Mouse (Mus musculus): ENCODE measurements around the gene Cdkal1. TPM values are rescaled to one million over a fixed set of nuclear protein-coding genes. Genes with fewer than 3 reads are reported as not detected.

Cdkal1 gene
- polyA plus RNA-seq, 1 experiment from 2014 or later, result 8.7 TPM

- Histone ChIP-seq H3K9ac (replicated peaks) (no peak overlapping the region), H3K4me2 (ENCODE audit: low read depth, low read length) (no peak overlapping the region), H3K9me3 (ENCODE audit: low read length) (no peaks in the 10 kb centered on the region), H3K4me3 (ENCODE audit: low read depth, low read length) (no peak overlapping the region), H3K36me3 (replicated peaks; ENCODE audit: insufficient read depth, low read length) (no peaks in the 10 kb centered on the region), H3K27ac (ENCODE audit: low read depth) (no peak overlapping the region), H3K4me1 (ENCODE audit: insufficient read depth) (no peaks in the 10 kb centered on the region), H3K27me3 (ENCODE audit: insufficient read depth, low read length) (no peaks in the 10 kb centered on the region)
- no peak for ATAC-seq
- 48% methylated on average over 3 of the region's 3 CpGs for WGBS (ENCODE audit: insufficient replicate concordance)
- no peak for DNase-seq
- TF ChIP-seq CTCF (IDR thresholded peaks at IDR 0.05; ENCODE audit: low read depth) (no peak), EP300 (IDR thresholded peaks at IDR 0.05; ENCODE audit: low read depth) (no peak)
These were observed 570.4 kb downstream of the Cdkal1 start for GRCm38 (mm10) chr13:29285058-29285457.

- Histone ChIP-seq H3K9me3 (ENCODE audit: low read length) (no peaks in the 10 kb centered on the region), H3K9ac (replicated peaks) (no peak overlapping the region), H3K36me3 (replicated peaks; ENCODE audit: insufficient read depth, low read length) (no peaks in the 10 kb centered on the region), H3K4me3 (ENCODE audit: low read depth, low read length) (no peak overlapping the region), H3K4me2 (ENCODE audit: low read depth, low read length) (no peak overlapping the region), H3K27me3 (ENCODE audit: insufficient read depth, low read length) (no peaks in the 10 kb centered on the region), H3K27ac (ENCODE audit: low read depth) (no peak overlapping the region), H3K4me1 (ENCODE audit: insufficient read depth) (0 out of 2 replicates have a peak, but pooled peaks cover 3% of the 10 kb centered on the region)
- DNase-seq (no peak), ATAC-seq (no peak)
- TF ChIP-seq EP300 (IDR thresholded peaks at IDR 0.05; ENCODE audit: low read depth) (no peak), CTCF (IDR thresholded peaks at IDR 0.05; ENCODE audit: low read depth) (no peak)
- WGBS (ENCODE audit: insufficient replicate concordance), result 61% methylated on average over 6 of the region's 6 CpGs
These were observed 573.9 kb downstream of the Cdkal1 start for GRCm38 (mm10) chr13:29281556-29281955.

- no peaks in the 10 kb centered on the region for H3K9me3 ChIP-seq (ENCODE audit: low read length)
- ATAC-seq (no peak), DNase-seq (no peak)
- 57% methylated on average over 4 of the region's 4 CpGs for WGBS (ENCODE audit: insufficient replicate concordance)
- H3K27ac ChIP-seq (ENCODE audit: low read depth), result no peak overlapping the region
- 0 out of 2 replicates have a peak, but pooled peaks cover 3% of the 10 kb centered on the region for H3K4me1 ChIP-seq (ENCODE audit: insufficient read depth)
- H3K9ac ChIP-seq (replicated peaks), result no peak overlapping the region
- no peaks in the 10 kb centered on the region for H3K27me3 ChIP-seq (ENCODE audit: insufficient read depth, low read length)
- H3K4me2 ChIP-seq (ENCODE audit: low read depth, low read length), result no peak overlapping the region
- no peak for TF ChIP-seq CTCF (IDR thresholded peaks at IDR 0.05; ENCODE audit: low read depth)
- no peak for TF ChIP-seq EP300 (IDR thresholded peaks at IDR 0.05; ENCODE audit: low read depth)
- no peaks in the 10 kb centered on the region for H3K36me3 ChIP-seq (replicated peaks; ENCODE audit: insufficient read depth, low read length)
- no peak overlapping the region for H3K4me3 ChIP-seq (ENCODE audit: low read depth, low read length)
These were observed 577.3 kb downstream of the Cdkal1 start for GRCm38 (mm10) chr13:29278156-29278555.

- H3K27ac ChIP-seq (ENCODE audit: low read depth), result no peak overlapping the region
- 0 out of 2 replicates have a peak, but pooled peaks cover 3% of the 10 kb centered on the region for H3K4me1 ChIP-seq (ENCODE audit: insufficient read depth)
- no peaks in the 10 kb centered on the region for H3K9me3 ChIP-seq (ENCODE audit: low read length)
- H3K4me3 ChIP-seq (ENCODE audit: low read depth, low read length), result no peak overlapping the region
- no peak for TF ChIP-seq CTCF (IDR thresholded peaks at IDR 0.05; ENCODE audit: low read depth)
- TF ChIP-seq EP300 (IDR thresholded peaks at IDR 0.05; ENCODE audit: low read depth), result no peak
- no peaks in the 10 kb centered on the region for H3K27me3 ChIP-seq (ENCODE audit: insufficient read depth, low read length)
- DNase-seq (no peak), ATAC-seq (no peak)
- H3K4me2 ChIP-seq (ENCODE audit: low read depth, low read length), result no peak overlapping the region
- no peak overlapping the region for H3K9ac ChIP-seq (replicated peaks)
- 80% methylated on average over 11 of the region's 11 CpGs for WGBS (ENCODE audit: insufficient replicate concordance)
- H3K36me3 ChIP-seq (replicated peaks; ENCODE audit: insufficient read depth, low read length), result no peaks in the 10 kb centered on the region
These were observed 581.2 kb downstream of the Cdkal1 start for GRCm38 (mm10) chr13:29274296-29274695.

GRCm38 (mm10) chr13:29273693-29274221 is 581.7 kb downstream of the Cdkal1 start:
- H3K9ac ChIP-seq (replicated peaks), result no peak overlapping the region
- H3K4me3 ChIP-seq (ENCODE audit: low read depth, low read length), result no peak overlapping the region
- DNase-seq (no peak), ATAC-seq (no peak)
- H3K9me3 ChIP-seq (ENCODE audit: low read length), result no peaks in the 10 kb centered on the region
- WGBS (ENCODE audit: insufficient replicate concordance), result 55% methylated on average over 4 of the region's 4 CpGs
- H3K27me3 ChIP-seq (ENCODE audit: insufficient read depth, low read length), result no peaks in the 10 kb centered on the region
- TF ChIP-seq CTCF (IDR thresholded peaks at IDR 0.05; ENCODE audit: low read depth) (no peak), EP300 (IDR thresholded peaks at IDR 0.05; ENCODE audit: low read depth) (no peak)
- H3K4me2 ChIP-seq (ENCODE audit: low read depth, low read length), result no peak overlapping the region
- no peak overlapping the region for H3K27ac ChIP-seq (ENCODE audit: low read depth)
- H3K4me1 ChIP-seq (ENCODE audit: insufficient read depth), result 0 out of 2 replicates have a peak, but pooled peaks cover 3% of the 10 kb centered on the region
- H3K36me3 ChIP-seq (replicated peaks; ENCODE audit: insufficient read depth, low read length), result no peaks in the 10 kb centered on the region

GRCm38 (mm10) chr13:29271451-29271850 is 584.0 kb downstream of the Cdkal1 start:
- H3K4me1 ChIP-seq (ENCODE audit: insufficient read depth), result no peaks in the 10 kb centered on the region
- no peak overlapping the region for H3K4me2 ChIP-seq (ENCODE audit: low read depth, low read length)
- ATAC-seq, result no peak
- no peak overlapping the region for H3K4me3 ChIP-seq (ENCODE audit: low read depth, low read length)
- H3K27ac ChIP-seq (ENCODE audit: low read depth), result no peak overlapping the region
- no peaks in the 10 kb centered on the region for H3K9me3 ChIP-seq (ENCODE audit: low read length)
- no peak for TF ChIP-seq EP300 (IDR thresholded peaks at IDR 0.05; ENCODE audit: low read depth)
- no peak for TF ChIP-seq CTCF (IDR thresholded peaks at IDR 0.05; ENCODE audit: low read depth)
- H3K27me3 ChIP-seq (ENCODE audit: insufficient read depth, low read length), result no peaks in the 10 kb centered on the region
- DNase-seq, result no peak
- H3K9ac ChIP-seq (replicated peaks), result no peak overlapping the region
- no peaks in the 10 kb centered on the region for H3K36me3 ChIP-seq (replicated peaks; ENCODE audit: insufficient read depth, low read length)

Measured in liver, postnatal 0 days (tissue).